Mouse (Mus musculus) CH12.LX (cell line): ENCODE data around the gene Defb36.

Experiments
- CTCF ChIP-seq, 2 experiments: IDR thresholded peaks in 1 of 2; conservative IDR thresholded peaks in 1 of 2; 2 replicates each; pipeline ENCODE4 v1.5.1; 2011 to 2012; ENCODE audit warnings: low read depth in 2 of 2, low read length in 2 of 2, improper control_type of control experiment in 1 of 2, inconsistent platforms in 1 of 2, mild to moderate bottlenecking in 1 of 2, moderate library complexity in 1 of 2
- EP300 ChIP-seq: IDR thresholded peaks from 2 replicates; pipeline ENCODE4 v1.6.1; 2011; ENCODE audit warnings: low read length, improper control_type of control experiment
- GABPA ChIP-seq: IDR thresholded peaks from 2 replicates; pipeline ENCODE4 v1.6.1; 2012; ENCODE audit warnings: low read depth, low read length, improper control_type of control experiment, inconsistent platforms; ENCODE audit not compliant: insufficient replicate concordance
- RCOR1 ChIP-seq: conservative IDR thresholded peaks from 2 replicates; pipeline ENCODE4 v1.6.1; 2012; ENCODE audit warnings: low read depth, mild to moderate bottlenecking, inconsistent platforms, low read length, improper control_type of control experiment
- SMC3 ChIP-seq: IDR thresholded peaks from 2 replicates; pipeline ENCODE4 v1.6.1; 2011; ENCODE audit warnings: low read depth, low read length, improper control_type of control experiment

GRCm38 (mm10) chr2:152652901-152653620 lies 48.9 kb downstream of the Defb36 start:
- TF ChIP-seq GABPA (no peak), CTCF (conservative IDR thresholded peaks at IDR 0.05 in 1 of 2, IDR thresholded peaks at IDR 0.05 in 1 of 2; ENCODE audit: low read depth in 2 of 2, low read length in 2 of 2) (no peak), EP300 (no peak), SMC3 (no peak), RCOR1 (no peak)
